Mouse (Mus musculus) ZHBTc4 (cell line): ENCODE data around the gene Gm17490.
"Not testable (repeated sequence)": the region's sequence is repeated elsewhere in the genome, so short reads cannot be mapped to it uniquely, and the experiment has no call there.

Experiments used
- DNase-seq: peaks from one replicate; pipeline ENCODE4 v3.0.0-alpha.2; 2011; ENCODE audit warnings: low read depth, low spot score

Gene Gm17490

DNA sequence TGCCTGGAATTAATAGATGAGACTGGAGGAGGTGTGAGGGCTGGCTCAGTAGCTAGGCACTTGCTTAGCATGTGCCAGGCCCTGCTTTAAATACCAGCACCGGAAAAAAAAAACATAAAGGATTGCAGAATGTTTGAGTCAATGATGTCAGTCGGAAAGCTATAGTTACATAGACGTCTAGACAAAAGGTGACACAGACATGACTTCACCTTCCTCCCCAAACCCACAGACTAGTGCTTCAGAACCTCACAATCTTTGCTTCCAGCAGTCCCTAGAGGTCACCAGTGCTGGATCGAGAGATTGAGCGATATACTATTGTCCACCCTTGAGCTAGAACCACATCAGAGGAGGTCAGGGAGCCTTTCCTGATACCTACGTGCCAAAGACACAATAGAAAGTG, 9.0 kb upstream of the Gm17490 start:
- no peak for DNase-seq

DNA sequence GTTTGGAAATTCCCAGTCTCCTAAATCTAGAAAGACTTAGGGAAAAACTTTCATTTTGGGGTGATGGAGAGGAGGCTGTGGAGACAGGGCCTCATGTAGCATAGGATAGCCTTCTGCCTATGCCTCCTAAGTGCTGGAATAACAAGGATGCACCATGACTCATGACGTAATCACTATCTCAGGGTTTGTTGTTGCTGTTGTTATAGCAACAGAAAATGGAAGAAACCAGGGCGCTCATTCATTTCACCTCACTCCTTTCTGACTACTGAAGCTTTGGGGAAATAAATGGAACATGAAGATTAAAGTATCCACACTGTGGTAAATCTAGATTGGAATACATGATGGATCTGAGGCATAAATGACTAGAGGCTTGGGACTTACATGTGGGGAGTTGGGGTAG, 2.3 kb downstream of the Gm17490 start:
- DNase-seq = no peak

DNA sequence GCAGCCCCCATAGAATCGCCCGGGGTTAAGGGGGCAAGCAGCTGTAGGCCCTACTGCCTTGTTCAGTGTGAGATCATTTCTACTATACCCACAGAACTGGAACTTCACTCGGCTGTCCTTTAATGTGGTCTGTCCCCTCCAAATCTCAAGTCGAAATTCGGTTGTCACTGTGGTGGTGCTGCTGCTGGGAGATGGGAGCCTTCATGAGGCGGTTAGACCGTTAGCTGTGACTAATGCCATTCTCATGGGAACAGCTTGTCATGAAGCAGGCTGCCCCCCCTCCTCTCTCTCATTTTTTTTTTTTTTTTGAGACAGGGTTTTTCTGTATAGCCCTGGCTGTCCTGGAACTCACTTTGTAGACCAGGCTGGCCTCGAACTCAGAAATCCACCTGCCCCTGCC, 2.9 kb downstream of the Gm17490 start:
- no peak for DNase-seq

DNA sequence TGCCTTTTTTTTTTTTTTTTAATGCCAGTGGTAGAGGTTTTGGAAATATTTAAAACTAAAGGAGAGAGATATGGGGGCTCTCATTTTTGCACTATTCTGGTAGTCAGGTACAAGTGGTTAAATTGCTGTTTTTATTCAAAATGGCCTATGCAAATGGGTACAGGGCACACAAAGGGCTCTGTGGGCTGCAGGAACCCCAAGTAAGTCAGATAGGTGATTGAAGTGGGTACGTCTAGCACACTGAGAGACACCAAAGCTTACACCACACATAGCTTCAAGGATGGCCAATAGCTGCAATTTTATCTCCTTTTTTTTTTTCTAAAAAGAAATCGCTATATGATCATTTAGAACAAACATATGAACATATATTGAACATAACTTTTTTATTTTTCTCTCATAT, 6.5 kb downstream of the Gm17490 start:
- DNase-seq = no peak

DNA sequence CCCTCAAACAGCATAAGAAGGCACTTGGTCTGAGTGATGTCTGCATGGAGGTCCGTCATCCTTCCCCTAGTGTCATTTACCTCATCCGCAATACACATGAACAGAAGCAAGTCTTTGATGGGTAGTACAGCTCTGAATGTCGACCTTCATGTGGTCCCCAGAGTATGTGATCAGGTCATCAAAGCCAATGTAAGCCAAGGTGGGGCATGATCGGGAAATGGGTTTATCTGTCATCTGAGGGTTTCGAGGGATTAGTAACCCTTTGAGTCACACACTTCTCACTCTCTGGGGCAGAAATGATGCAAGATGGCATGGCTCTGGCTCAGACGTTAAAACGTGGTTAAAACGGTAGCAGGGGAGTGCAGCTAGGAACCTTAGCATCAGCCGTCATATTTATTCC, 9.2 kb downstream of the Gm17490 start:
- DNase-seq = no peak

DNA sequence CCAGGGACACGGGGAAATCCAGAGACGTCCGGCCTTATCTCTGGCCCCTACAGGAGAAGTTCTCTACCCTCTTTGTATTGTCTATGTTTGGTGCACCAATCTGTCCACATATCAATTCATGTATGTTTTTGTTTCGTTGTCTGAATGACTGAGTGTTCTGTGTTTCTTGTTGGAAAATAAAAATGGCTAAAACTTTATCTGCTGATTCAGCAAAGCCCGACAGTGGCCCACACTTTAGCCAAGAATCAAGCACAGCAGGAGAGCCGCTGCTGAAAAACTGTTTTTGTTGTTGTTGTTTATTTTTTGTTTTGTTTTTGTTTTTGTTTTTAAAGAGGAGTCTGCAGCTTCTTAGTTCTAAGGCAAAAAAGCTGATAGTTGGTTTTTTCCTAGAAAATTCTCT, 13.1 kb downstream of the Gm17490 start:
- not testable (repeated sequence) for DNase-seq

DNA sequence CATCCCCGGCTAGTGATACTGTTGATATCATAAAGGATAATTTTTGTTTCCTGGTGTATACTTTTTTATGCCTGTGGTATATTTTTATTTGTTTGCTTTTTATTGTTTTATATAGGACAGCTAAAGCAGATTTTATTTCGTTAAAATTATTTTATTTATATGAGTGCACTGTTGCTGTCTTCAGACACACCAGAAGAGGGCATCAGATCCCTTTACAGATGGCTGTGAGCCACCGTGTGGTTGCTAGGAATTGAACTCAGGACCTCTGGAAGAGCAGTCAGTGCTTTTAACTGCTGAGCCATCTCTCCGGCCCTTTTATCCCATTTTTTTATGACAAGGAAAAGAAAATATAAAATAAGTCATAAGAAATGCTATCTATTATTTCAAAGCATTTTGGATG, 19.3 kb downstream of the Gm17490 start:
- not testable (repeated sequence) for DNase-seq

DNA sequence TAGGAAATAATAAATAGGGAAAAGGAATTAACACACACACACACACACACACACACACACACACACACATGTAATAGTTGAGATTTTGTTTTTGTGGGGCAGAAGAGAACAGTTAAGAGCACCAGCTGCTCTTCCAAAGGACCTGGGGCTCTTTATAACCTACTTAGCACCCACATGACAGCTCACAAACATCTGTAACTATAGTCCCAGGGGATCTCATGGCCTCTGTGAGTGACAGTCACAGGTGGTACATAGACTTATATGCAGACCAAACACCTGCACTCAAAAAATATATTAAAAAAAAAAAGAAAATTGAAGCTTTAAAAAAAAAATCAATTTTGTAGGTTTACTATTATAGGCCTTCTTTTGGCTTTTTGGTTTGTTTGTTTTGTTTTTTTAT, 21.2 kb downstream of the Gm17490 start:
- DNase-seq = no peak

DNA sequence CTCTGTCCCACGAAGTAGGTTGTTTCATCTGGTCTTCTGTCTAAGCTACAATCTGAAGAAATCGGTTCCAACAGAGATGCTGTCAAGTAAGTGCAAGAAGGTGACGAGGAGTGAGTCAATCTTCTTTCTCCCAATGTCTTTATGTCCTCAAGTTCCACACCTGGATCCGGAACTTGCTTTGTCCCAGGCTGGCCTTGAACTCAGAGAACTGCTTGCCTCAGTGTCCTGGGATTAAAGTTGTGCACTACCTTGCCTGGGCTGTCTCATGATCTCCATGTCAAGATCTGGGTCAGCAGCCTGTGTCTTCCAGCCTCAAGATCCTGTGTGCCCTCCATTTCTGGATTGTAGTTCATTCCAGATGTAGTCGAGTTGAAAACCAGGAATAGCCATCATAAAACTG, 22.0 kb downstream of the Gm17490 start, which contains the start of gene Rbm17:
TSS of gene Rbm17 (minus strand) at position 101 of the 400 bp plus-strand sequence.
- DNase-seq = no peak

DNA sequence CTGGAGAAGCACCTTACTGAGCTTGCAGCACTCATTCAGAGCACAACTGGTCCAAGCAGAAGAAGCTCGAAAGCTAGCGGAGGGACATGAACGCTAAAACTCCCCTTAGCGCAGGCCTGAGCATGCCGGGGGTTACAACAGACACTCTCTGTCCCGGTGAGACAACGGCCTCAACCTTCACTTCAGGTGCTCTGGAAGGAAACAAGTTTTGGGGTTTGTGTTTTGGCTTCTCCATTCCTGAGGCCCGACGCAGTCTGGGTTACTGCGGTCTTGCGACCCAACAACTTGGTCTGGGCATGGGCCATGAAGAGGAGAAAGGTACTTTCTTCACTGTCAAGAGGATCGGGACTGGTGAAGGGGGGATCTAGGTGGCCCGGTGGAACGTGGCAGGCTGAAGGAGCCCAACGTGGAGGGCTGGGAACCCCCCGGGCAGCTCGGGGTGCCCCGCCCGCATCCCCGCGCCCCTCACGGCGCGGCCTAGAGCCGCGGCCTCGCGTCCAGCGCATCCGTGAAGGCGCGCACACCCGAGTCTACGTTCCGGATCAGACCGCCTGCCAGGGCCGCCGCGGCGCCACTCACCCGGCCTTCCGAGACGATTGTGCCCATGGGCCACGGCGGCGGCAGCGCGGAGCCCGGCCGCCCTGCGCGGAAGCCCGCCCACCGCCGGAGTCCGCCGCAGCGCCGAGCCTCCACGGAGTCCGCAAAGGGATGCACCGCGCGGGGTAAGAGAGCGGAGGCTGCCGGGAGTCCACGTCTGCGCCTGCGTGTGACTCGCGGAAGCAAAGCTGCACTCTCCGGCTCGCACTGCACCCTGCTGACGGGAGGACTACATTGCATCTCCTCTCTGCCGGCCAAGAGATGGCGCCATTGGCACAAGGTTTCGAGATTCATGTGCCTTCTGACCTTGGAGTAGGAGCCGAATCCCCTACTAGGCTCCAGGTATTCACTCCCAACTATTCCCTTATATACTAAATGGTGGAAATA, 23.3 kb downstream of the Gm17490 start:
- peak; percentile 97 for DNase-seq

DNA sequence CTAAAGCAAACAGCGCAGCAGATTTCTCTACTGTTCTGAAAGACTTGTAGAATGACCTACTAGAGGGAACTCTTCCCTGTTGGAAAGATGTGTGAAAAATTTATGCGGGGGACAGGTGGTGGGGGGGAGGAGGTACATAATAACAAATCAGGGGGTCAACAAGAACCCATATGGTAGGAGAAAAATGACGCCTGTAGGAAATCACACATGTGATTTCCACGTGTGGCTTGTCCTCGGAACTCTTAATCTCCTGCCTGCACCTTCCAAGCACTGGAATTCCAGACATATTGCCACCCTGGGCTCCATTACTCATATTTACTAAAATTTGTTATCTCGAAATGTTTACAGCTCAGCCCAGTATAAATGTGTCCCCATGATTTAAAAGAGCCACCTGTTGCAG, 24.3 kb downstream of the Gm17490 start:
- DNase-seq = no peak

DNA sequence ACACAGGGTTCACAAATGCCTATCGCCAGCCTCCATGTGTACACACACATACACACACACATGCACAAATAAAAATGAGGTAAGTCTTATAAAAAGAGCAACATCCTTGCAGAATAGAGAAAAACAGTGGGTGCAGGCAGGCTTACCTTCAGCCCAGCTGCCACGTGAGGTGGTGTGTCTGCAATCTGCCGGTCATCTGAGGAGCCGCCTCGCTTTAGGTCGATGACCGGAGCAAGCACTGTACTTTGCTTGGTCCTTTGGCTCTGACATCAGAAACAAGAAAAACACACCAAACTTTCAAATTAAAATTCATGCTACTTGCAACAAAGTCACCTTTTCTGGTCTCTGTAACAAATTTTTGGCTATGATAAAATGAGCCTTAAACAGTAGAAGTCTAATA, 28.2 kb downstream of the Gm17490 start:
- DNase-seq = no peak

DNA sequence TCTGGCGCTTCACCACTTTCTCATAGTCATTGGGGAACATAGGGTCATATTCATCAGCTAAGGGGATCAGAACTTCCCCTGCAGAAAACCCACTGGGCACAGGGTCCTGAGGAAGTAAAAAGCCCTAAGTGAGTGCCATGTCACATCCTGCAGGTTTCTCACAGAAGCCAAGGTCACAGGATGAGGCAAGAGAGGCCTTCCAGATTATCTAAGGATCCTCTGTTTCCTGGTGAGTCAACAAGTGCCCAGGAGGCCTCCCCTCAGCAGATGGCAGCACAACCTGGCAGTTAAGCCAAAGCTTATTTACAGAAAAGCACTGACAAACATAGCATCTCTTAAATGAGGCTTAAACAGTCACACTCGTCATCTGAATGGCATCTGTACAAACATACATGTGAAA, 29.4 kb downstream of the Gm17490 start:
- DNase-seq = no peak

DNA sequence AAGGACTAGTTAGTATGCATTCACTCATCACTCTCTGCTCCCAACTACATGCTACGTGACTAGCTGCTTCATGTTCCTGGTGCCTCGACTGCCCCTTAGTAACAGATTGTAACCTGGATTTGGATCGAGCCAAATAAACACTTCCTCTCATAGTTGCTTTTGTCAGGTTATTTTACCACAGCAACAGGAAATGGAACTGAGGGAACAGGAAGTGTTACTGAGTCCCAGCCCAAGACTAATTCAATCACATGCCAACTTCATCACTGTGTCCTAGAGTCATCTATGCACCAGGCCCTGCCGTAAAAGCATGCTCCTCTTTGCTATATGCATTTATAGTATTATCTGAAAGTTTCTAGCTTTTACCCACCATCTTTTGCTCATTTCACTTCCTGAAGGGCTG, 38.1 kb downstream of the Gm17490 start:
- no peak for DNase-seq

DNA sequence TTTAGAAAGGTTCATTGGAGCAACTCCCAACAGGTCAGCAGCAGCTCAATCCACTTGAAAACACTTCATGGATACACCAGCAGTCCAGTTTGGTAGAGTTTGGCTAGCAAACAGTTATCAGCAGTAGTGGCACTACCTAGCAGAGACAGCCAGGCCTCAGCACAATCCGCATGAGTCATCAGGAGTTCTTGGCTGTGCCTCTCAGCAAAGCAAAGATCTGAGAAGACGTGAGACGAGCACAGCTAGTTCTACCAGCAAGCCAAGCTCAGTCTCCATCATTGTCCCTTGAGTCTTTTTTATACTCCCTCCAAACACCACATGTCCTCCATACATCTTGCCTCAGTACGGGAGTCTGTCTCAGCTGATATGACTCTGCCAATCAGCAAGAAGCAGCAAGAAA, 46.7 kb downstream of the Gm17490 start:
- no peak for DNase-seq

DNA sequence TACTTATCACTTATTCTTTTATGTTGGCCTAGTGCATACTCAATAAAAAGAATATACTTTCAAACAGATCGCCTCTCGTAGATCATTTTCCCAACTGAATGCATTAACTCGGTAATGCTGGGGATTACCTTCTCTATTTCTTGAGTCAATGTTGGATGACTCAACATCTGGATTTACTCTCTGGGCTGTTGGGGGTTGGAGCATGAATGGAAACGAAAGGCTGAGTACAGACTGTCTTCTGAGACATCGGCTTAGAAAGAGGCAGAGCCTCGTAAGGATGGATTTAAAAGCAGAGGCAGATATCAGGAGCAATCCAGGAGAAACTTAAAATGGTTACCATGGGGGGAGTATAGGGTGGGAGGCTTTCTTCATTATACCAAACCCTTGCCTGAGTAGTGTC, 47.9 kb downstream of the Gm17490 start:
- DNase-seq = no peak
